8 mouse cellular contexts compared by ENCODE assay signal in genomic region chr11:98746855-98747693, GRCm38 (mm10). TPM values are rescaled to one million over a fixed set of nuclear protein-coding genes. Genes with fewer than 3 reads are reported as not detected.
DNase-seq lines count a peak whose midpoint lies in the region; TF ChIP-seq lines count a peak whose summit lies in the region.

No protein-coding gene starts in this region.

- H3K4me3 ChIP-seq in embryonic facial prominence, embryonic 10.5 days: peak overlapping the region; percentile 52
- H3K4me3 ChIP-seq in heart, adult 2 months: 0 out of 2 replicates have a peak overlapping the region, but pooled peaks have one; percentile 11
- peak overlapping the region; percentile 42 for H3K4me3 ChIP-seq in limb, embryonic 10.5 days
- H3K4me3 ChIP-seq in midbrain, embryonic 10.5 days: peak overlapping the region; percentile 36

- DNase-seq in A20 (ENCODE audit: low read depth, low spot score): peak; percentile 75
- DNase-seq in adrenal gland, adult 8-10 months: peak; percentile 82
- peak; percentile 83 for DNase-seq in embryonic facial prominence, embryonic 10.5 days (ENCODE audit: low spot score)
- peak; percentile 83 to 87 for DNase-seq in heart, adult 2 months
- peak; percentile 81 for DNase-seq in kidney, adult 18-20 months
- DNase-seq in limb, embryonic 10.5 days (ENCODE audit: low spot score): peak; percentile 82
- peak; percentile 69 for DNase-seq in midbrain, embryonic 10.5 days (ENCODE audit: low spot score)
- peak; percentile 64 to 80 for DNase-seq in spleen, postnatal 4 days (ENCODE audit: low spot score in 2 of 2)

- WGBS in embryonic facial prominence, embryonic 10.5 days: 9% methylated on average over 19 of the region's 19 CpGs
- 2% methylated on average over 19 of the region's 19 CpGs for WGBS in heart, adult 2 months
- 6% methylated on average over 19 of the region's 19 CpGs for WGBS in limb, embryonic 10.5 days
- 13% methylated on average over 19 of the region's 19 CpGs for WGBS in midbrain, embryonic 10.5 days

- H3K4me1 ChIP-seq in embryonic facial prominence, embryonic 10.5 days: peaks cover 96% of the 10 kb centered on the region
- peaks cover 50% of the 10 kb centered on the region for H3K4me1 ChIP-seq in heart, adult 2 months (ENCODE audit: control insufficient read depth, insufficient read depth, low read length)
- H3K4me1 ChIP-seq in limb, embryonic 10.5 days: peaks cover 97% of the 10 kb centered on the region
- peaks cover 100% of the 10 kb centered on the region for H3K4me1 ChIP-seq in midbrain, embryonic 10.5 days

- H3K27me3 ChIP-seq in embryonic facial prominence, embryonic 10.5 days (replicated peaks; ENCODE audit: low read depth, poor library complexity, severe bottlenecking): peaks cover 5% of the 10 kb centered on the region; the same call in 1 of the 2 replicates
- H3K27me3 ChIP-seq in heart, adult 2 months (ENCODE audit: control insufficient read depth, insufficient read depth, low read length): no peaks in the 10 kb centered on the region
- no peaks in the 10 kb centered on the region for H3K27me3 ChIP-seq in limb, embryonic 10.5 days (ENCODE audit: low read depth, poor library complexity, severe bottlenecking)
- peaks cover 7% of the 10 kb centered on the region; the same call in 1 of the 2 replicates for H3K27me3 ChIP-seq in midbrain, embryonic 10.5 days (ENCODE audit: low read depth, poor library complexity, severe bottlenecking)

- H3K9me3 ChIP-seq in embryonic facial prominence, embryonic 10.5 days: no peaks in the 10 kb centered on the region
- no peaks in the 10 kb centered on the region for H3K9me3 ChIP-seq in limb, embryonic 10.5 days (replicated peaks)
- no peaks in the 10 kb centered on the region for H3K9me3 ChIP-seq in midbrain, embryonic 10.5 days (replicated peaks)

- H3K27ac ChIP-seq in embryonic facial prominence, embryonic 10.5 days (replicated peaks): peak overlapping the region; percentile 79
- H3K27ac ChIP-seq in heart, adult 2 months: peak overlapping the region; percentile 100
- H3K27ac ChIP-seq in limb, embryonic 10.5 days: peak overlapping the region; percentile 82
- H3K27ac ChIP-seq in midbrain, embryonic 10.5 days (replicated peaks): peak overlapping the region; percentile 85

- peak; percentile 64; the same call in 1 of the 2 replicates for TF ChIP-seq EP300 in heart, adult 2 months (IDR thresholded peaks at IDR 0.05; ENCODE audit: insufficient read depth, low read depth, low read length)

- peak overlapping the region; percentile 13 for H3K9ac ChIP-seq in heart, adult 2 months (ENCODE audit: low read depth, low read length)

- H3K79me2 ChIP-seq in heart, adult 2 months (replicated peaks; ENCODE audit: control insufficient read depth, insufficient read depth, low read length): peaks cover 4% of the 10 kb centered on the region

- no peak for TF ChIP-seq CTCF in heart, adult 2 months (IDR thresholded peaks at IDR 0.05)

- intact Hi-C loops in heart, adult 2 months (cut with DNase I): no loop called here

- 0 out of 2 replicates have a peak, but pooled peaks have one; percentile 5 for TF ChIP-seq POLR2A in heart, adult 2 months (IDR thresholded peaks at IDR 0.05; ENCODE audit: insufficient read depth, low read depth, low read length)

- no peaks in the 10 kb centered on the region for H3K36me3 ChIP-seq in embryonic facial prominence, embryonic 10.5 days (replicated peaks)
- H3K36me3 ChIP-seq in heart, adult 2 months (ENCODE audit: control insufficient read depth, insufficient read depth, low read length): peaks cover 5% of the 10 kb centered on the region; the same call in 1 of the 2 replicates
- no peaks in the 10 kb centered on the region for H3K36me3 ChIP-seq in limb, embryonic 10.5 days
- H3K36me3 ChIP-seq in midbrain, embryonic 10.5 days: no peaks in the 10 kb centered on the region

RNA-seq across cellular contexts. Expression of gene Thra, which starts 6.6 kb away (rescaled TPM):
- 100 to 1,000 TPM in 1 of 4 experiments, 10 to 100 TPM in 3; 67.1 to 111 (median 82.9) TPM for total RNA-seq in adrenal gland, adult 8-10 months (2022)
- 8.8 and 9.1 TPM in 2 replicates for polyA plus RNA-seq in embryonic facial prominence, embryonic 10.5 days (2016; fragmentation: Nextera tagmentation; extraction: Ambion mirVana)
- total RNA-seq in heart, adult 2 months (2021): 100 to 1,000 TPM; 103 to 105 TPM
- 89.4 and 104 TPM in 2 replicates for polyA plus RNA-seq in heart, adult 2 months (2012; rRNA removed)
- polyA plus RNA-seq in limb, embryonic 10.5 days (2016; fragmentation: Nextera tagmentation; extraction: Ambion mirVana): 6.3 and 11.6 TPM in 2 replicates
- polyA plus RNA-seq in midbrain, embryonic 10.5 days (2016; fragmentation: Nextera tagmentation; extraction: Ambion mirVana): 9.5 and 15.6 TPM in 2 replicates

RNA-seq across cellular contexts. Expression of gene Med24, which starts 17.8 kb away (rescaled TPM):
- total RNA-seq in adrenal gland, adult 8-10 months (2022): 10 to 100 TPM; 47.7 to 63.3 (median 55.7) TPM
- polyA plus RNA-seq in embryonic facial prominence, embryonic 10.5 days (2016; fragmentation: Nextera tagmentation; extraction: Ambion mirVana): 73.9 and 78.1 TPM in 2 replicates
- total RNA-seq in heart, adult 2 months (2021): 10 to 100 TPM; 41.6 to 48.1 TPM
- 54.5 and 65.2 TPM in 2 replicates for polyA plus RNA-seq in heart, adult 2 months (2012; rRNA removed)
- polyA plus RNA-seq in limb, embryonic 10.5 days (2016; fragmentation: Nextera tagmentation; extraction: Ambion mirVana): 77.3 and 82.6 TPM in 2 replicates
- 74.1 and 82.2 TPM in 2 replicates for polyA plus RNA-seq in midbrain, embryonic 10.5 days (2016; fragmentation: Nextera tagmentation; extraction: Ambion mirVana)

RNA-seq across cellular contexts. Expression of gene Nr1d1, which starts 28.1 kb away (rescaled TPM):
- 100 to 1,000 TPM; 140 to 286 (median 201) TPM for total RNA-seq in adrenal gland, adult 8-10 months (2022)
- polyA plus RNA-seq in embryonic facial prominence, embryonic 10.5 days (2016; fragmentation: Nextera tagmentation; extraction: Ambion mirVana): 1.1 and 1.8 TPM in 2 replicates
- total RNA-seq in heart, adult 2 months (2021): 100 to 1,000 TPM in 1 of 2 experiments, 10 to 100 TPM in 1; 35.5 to 111 TPM
- polyA plus RNA-seq in heart, adult 2 months (2012; rRNA removed): 190 and 208 TPM in 2 replicates
- 1.2 and 1.5 TPM in 2 replicates for polyA plus RNA-seq in limb, embryonic 10.5 days (2016; fragmentation: Nextera tagmentation; extraction: Ambion mirVana)
- polyA plus RNA-seq in midbrain, embryonic 10.5 days (2016; fragmentation: Nextera tagmentation; extraction: Ambion mirVana): 1.4 TPM in 2 replicates

RNA-seq across cellular contexts. Expression of gene Csf3, which starts 46.0 kb away (rescaled TPM):
- not detected for total RNA-seq in adrenal gland, adult 8-10 months (2022)
- not detected in 2 replicates for polyA plus RNA-seq in embryonic facial prominence, embryonic 10.5 days (2016; fragmentation: Nextera tagmentation; extraction: Ambion mirVana)
- total RNA-seq in heart, adult 2 months (2021): not detected
- polyA plus RNA-seq in heart, adult 2 months (2012; rRNA removed): not detected in 2 replicates
- polyA plus RNA-seq in limb, embryonic 10.5 days (2016; fragmentation: Nextera tagmentation; extraction: Ambion mirVana): not detected in 2 replicates
- not detected in 2 replicates for polyA plus RNA-seq in midbrain, embryonic 10.5 days (2016; fragmentation: Nextera tagmentation; extraction: Ambion mirVana)

RNA-seq across cellular contexts. Expression of gene Msl1, which starts 48.2 kb away (rescaled TPM):
- 10 to 100 TPM; 93.5 to 98.5 (median 93.7) TPM for total RNA-seq in adrenal gland, adult 8-10 months (2022)
- 23.4 and 23.5 TPM in 2 replicates for polyA plus RNA-seq in embryonic facial prominence, embryonic 10.5 days (2016; fragmentation: Nextera tagmentation; extraction: Ambion mirVana)
- 10 to 100 TPM; 68.9 to 75.3 TPM for total RNA-seq in heart, adult 2 months (2021)
- polyA plus RNA-seq in heart, adult 2 months (2012; rRNA removed): 21.9 and 44.4 TPM in 2 replicates
- polyA plus RNA-seq in limb, embryonic 10.5 days (2016; fragmentation: Nextera tagmentation; extraction: Ambion mirVana): 22.8 and 25.0 TPM in 2 replicates
- 22.9 and 24.3 TPM in 2 replicates for polyA plus RNA-seq in midbrain, embryonic 10.5 days (2016; fragmentation: Nextera tagmentation; extraction: Ambion mirVana)

Comparison
In these comparisons a context has a peak if more than half of its experiments do, and no peak if none do; other contexts are left out.
1. Peak in every context shown above with its lines: DNase-seq, H3K4me3 ChIP-seq and H3K27ac ChIP-seq.
2. RNA of gene Nr1d1, which starts 28.1 kb away (polyA plus RNA-seq): 190 to 208 TPM in heart, adult 2 months; 1.2 to 1.5 TPM in limb, embryonic 10.5 days, 1.4 TPM in midbrain, embryonic 10.5 days and 1.1 to 1.8 TPM in embryonic facial prominence, embryonic 10.5 days; every median in the first group is over 10 times any median in the second.